Mouse (Mus musculus): ENCODE results near the gene Gpatch1. TPM values are rescaled to one million over a fixed set of nuclear protein-coding genes. Genes with fewer than 3 reads are reported as not detected.

Gpatch1 gene
- 20.7 and 27.1 TPM in 2 replicates for total RNA-seq (2014; fragmentation: Nextera tagmentation)
- total RNA-seq (2017) = 14.1 and 17.3 TPM in 2 replicates
- polyA plus RNA-seq (2012) = 13.4 and 14.3 TPM in 2 replicates

DNA sequence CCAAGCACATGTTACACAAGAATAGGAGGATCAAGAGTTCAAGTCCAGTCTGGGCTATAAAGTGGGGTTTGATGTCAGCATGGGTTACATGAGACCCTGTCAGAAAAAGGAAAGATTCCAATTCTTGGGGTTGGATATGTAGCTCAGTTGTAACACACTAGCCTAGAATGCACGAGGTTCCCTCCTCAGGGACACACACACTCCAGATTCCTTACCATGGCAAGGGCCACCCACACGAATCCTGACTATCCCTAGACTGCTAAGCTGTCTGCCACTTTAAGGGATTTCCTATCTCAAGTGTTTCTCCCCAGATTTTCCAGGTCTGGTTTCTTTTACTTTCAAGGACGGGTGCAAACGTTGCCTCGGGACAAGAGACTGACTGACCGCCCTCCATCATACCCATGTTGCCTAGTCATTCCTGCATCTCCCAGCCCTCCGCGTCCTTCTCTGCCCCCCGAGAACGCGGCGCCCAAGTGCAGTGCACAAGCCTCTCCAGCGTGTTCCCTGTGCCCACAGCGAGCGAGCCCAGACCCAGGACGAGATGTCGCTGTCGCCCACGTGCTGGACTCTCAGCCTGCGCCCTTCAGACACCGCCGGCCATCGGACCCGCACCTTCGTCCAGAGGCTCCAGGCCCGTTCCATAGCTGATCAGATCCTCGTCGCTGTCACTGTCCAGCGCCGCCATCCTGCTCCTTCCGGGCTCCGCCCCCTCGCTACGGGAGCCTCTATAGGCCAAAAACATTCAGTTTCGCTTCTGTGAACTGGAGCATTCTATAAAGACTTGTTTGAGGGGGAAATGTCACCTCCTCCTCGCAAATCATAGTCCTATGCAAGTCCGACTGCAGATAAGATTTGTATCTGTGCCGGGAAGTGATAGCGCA, at the start of gene Gpatch1:
TSS of gene Gpatch1 (minus strand) at position 712 of the 881 bp plus-strand sequence.
- peak within 1 kb of the TSS; percentile 94 for H3K4me3 ChIP-seq (ENCODE audit: low read depth, low read length)
- peaks cover 6% of the 10 kb centered on the region for H3K27me3 ChIP-seq (ENCODE audit: insufficient read depth, low read length)
- TF ChIP-seq GATA1 (IDR thresholded peaks at IDR 0.05; ENCODE audit: borderline replicate concordance, low read length) (no peak), TAL1 (conservative IDR thresholded peaks at IDR 0.05; ENCODE audit: low read depth, low read length) (no peak), CTCF (IDR thresholded peaks at IDR 0.05; ENCODE audit: low read depth, low read length) (no peak), GATA2 (IDR thresholded peaks at IDR 0.05; ENCODE audit: borderline replicate concordance, low read depth, low read length) (no peak)
- DNase-seq (ENCODE audit: low spot score) (peak; percentile 80), ATAC-seq (ENCODE audit: extremely low read depth, insufficient number of reproducible peaks, low FRiP score, poor library complexity, severe bottlenecking) (peak; percentile 59)
- peaks cover 8% of the 10 kb centered on the region for H3K36me3 ChIP-seq (replicated peaks)
- H3K4me1 ChIP-seq (ENCODE audit: insufficient read depth, low read depth, low read length) = peaks cover 36% of the 10 kb centered on the region
- no peaks in the 10 kb centered on the region for H3K9me3 ChIP-seq (replicated peaks)

DNA sequence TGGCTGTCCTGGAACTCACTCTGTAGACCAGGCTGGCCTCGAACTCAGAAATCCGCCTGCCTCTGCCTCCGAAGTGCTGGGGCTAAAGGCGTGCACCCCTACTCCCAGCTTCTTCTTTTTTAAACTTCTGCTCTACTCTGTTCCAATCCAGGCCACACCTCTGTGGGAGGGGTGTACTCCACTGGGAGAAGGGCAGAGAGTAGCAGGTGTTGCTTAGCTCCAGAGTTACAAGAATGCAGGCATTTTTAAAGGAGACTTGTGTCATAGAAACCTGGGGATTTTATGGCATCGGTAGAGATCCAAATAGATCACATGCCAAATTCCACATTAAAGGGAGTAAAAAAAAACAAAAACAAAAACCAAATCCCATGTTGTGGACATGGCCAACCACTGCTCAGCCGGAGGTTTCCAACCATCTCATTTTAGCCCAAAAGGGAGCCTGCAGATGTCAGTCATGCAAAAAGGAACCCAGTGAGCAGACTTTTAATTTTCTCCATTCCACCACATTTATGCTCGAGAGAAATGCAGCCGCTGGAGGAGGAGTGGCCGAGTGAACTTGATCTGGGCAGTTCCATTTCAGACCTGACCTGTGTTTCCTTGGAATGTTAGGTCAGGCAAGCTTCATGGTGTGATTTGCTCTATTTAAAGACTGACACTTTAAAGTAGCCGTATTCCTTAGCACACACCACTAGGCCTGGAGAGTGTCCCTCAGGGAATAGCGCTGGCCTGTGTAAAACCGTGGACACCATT, 47.1 kb upstream of the Gpatch1 start:
- no peak overlapping the region for H3K4me3 ChIP-seq (ENCODE audit: low read depth, low read length)
- H3K36me3 ChIP-seq (replicated peaks) = no peaks in the 10 kb centered on the region
- DNase-seq (ENCODE audit: low spot score) = no peak
- no peaks in the 10 kb centered on the region for H3K9me3 ChIP-seq (replicated peaks)
- peaks cover 5% of the 10 kb centered on the region; the same call in 1 of the 2 replicates for H3K27me3 ChIP-seq (ENCODE audit: insufficient read depth, low read length)
- TF ChIP-seq POLR2AphosphoS5 (IDR thresholded peaks at IDR 0.05; ENCODE audit: insufficient replicate concordance, low read depth, low read length) (no peak), CTCF (IDR thresholded peaks at IDR 0.05; ENCODE audit: low read depth, low read length) (no peak), GATA2 (IDR thresholded peaks at IDR 0.05; ENCODE audit: borderline replicate concordance, low read depth, low read length) (no peak), TAL1 (conservative IDR thresholded peaks at IDR 0.05; ENCODE audit: low read depth, low read length) (no peak), GATA1 (IDR thresholded peaks at IDR 0.05; ENCODE audit: borderline replicate concordance, low read length) (no peak)
- no peak for ATAC-seq (ENCODE audit: extremely low read depth, insufficient number of reproducible peaks, low FRiP score, poor library complexity, severe bottlenecking)
- no peaks in the 10 kb centered on the region for H3K4me1 ChIP-seq (ENCODE audit: insufficient read depth, low read depth, low read length)

DNA sequence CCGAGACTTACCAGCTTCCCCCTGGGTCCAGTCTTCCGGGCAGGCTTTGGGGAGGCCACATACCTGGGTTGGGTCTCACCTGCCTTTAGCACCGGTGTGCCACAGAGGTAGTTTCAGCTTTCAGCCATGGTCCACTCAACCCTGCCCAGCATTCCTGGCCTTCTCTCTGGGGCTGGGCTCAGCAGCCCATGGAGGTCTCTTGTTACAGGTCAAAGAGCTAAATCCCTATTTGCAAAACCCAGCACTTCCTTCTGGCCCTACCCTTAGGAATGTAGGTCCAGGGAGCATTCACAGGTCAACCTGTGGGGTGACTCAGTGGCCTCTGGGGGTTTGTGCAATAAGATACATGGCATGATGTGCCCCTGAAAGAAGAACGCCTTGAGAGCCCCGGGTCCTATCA, 44.6 kb upstream of the Gpatch1 start:
- no peak for ATAC-seq (ENCODE audit: extremely low read depth, insufficient number of reproducible peaks, low FRiP score, poor library complexity, severe bottlenecking)
- no peaks in the 10 kb centered on the region for H3K36me3 ChIP-seq (replicated peaks)
- TF ChIP-seq CTCF (IDR thresholded peaks at IDR 0.05; ENCODE audit: low read depth, low read length) = no peak
- no peak for TF ChIP-seq TAL1 (conservative IDR thresholded peaks at IDR 0.05; ENCODE audit: low read depth, low read length)
- TF ChIP-seq GATA1 (IDR thresholded peaks at IDR 0.05; ENCODE audit: borderline replicate concordance, low read length) = no peak
- TF ChIP-seq POLR2AphosphoS5 (IDR thresholded peaks at IDR 0.05; ENCODE audit: insufficient replicate concordance, low read depth, low read length) = no peak
- no peak for TF ChIP-seq GATA2 (IDR thresholded peaks at IDR 0.05; ENCODE audit: borderline replicate concordance, low read depth, low read length)
- no peaks in the 10 kb centered on the region for H3K4me1 ChIP-seq (ENCODE audit: insufficient read depth, low read depth, low read length)
- peaks cover 7% of the 10 kb centered on the region; the same call in 1 of the 2 replicates for H3K27me3 ChIP-seq (ENCODE audit: insufficient read depth, low read length)
- H3K4me3 ChIP-seq (ENCODE audit: low read depth, low read length) = no peak overlapping the region
- DNase-seq (ENCODE audit: low spot score) = no peak
- no peaks in the 10 kb centered on the region for H3K9me3 ChIP-seq (replicated peaks)

DNA sequence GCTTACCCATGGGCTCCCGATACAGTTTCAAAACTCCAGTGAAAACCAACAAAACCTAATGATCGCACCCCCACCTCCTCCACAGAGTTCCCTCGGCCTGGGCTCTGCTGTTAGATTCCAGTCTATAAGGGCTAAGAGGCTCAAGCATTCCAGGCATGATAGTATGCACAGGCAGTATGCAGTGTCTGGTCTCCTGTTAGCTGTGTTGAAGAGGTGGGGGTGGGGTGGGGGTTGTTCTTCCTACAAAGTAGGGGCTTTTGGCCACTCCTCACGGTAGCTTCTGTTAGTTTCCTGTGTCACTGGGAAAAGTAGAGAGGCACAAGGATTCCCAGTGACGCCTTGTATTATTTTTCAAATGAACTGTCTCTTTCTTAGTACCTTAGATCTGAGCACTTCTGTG, 44.0 kb upstream of the Gpatch1 start:
- H3K4me3 ChIP-seq (ENCODE audit: low read depth, low read length) = no peak overlapping the region
- no peak for DNase-seq (ENCODE audit: low spot score)
- ATAC-seq (ENCODE audit: extremely low read depth, insufficient number of reproducible peaks, low FRiP score, poor library complexity, severe bottlenecking) = no peak
- TF ChIP-seq TAL1 (conservative IDR thresholded peaks at IDR 0.05; ENCODE audit: low read depth, low read length) = no peak
- TF ChIP-seq GATA1 (IDR thresholded peaks at IDR 0.05; ENCODE audit: borderline replicate concordance, low read length) = no peak
- TF ChIP-seq GATA2 (IDR thresholded peaks at IDR 0.05; ENCODE audit: borderline replicate concordance, low read depth, low read length) = no peak
- TF ChIP-seq POLR2AphosphoS5 (IDR thresholded peaks at IDR 0.05; ENCODE audit: insufficient replicate concordance, low read depth, low read length) = no peak
- no peak for TF ChIP-seq CTCF (IDR thresholded peaks at IDR 0.05; ENCODE audit: low read depth, low read length)
- H3K36me3 ChIP-seq (replicated peaks) = no peaks in the 10 kb centered on the region
- no peaks in the 10 kb centered on the region for H3K9me3 ChIP-seq (replicated peaks)
- no peaks in the 10 kb centered on the region for H3K4me1 ChIP-seq (ENCODE audit: insufficient read depth, low read depth, low read length)
- H3K27me3 ChIP-seq (ENCODE audit: insufficient read depth, low read length) = peaks cover 7% of the 10 kb centered on the region; the same call in 1 of the 2 replicates

GRCm38 (mm10) chr7:35357621-35358020, 39.4 kb upstream of the Gpatch1 start:
- Histone ChIP-seq H3K27me3 (ENCODE audit: insufficient read depth, low read length) (peaks cover 7% of the 10 kb centered on the region; the same call in 1 of the 2 replicates), H3K4me3 (ENCODE audit: low read depth, low read length) (no peak overlapping the region), H3K36me3 (replicated peaks) (no peaks in the 10 kb centered on the region), H3K4me1 (ENCODE audit: insufficient read depth, low read depth, low read length) (no peaks in the 10 kb centered on the region), H3K9me3 (replicated peaks) (no peaks in the 10 kb centered on the region)
- no peak for ATAC-seq (ENCODE audit: extremely low read depth, insufficient number of reproducible peaks, low FRiP score, poor library complexity, severe bottlenecking)
- TF ChIP-seq GATA1 (IDR thresholded peaks at IDR 0.05; ENCODE audit: borderline replicate concordance, low read length) (no peak), GATA2 (IDR thresholded peaks at IDR 0.05; ENCODE audit: borderline replicate concordance, low read depth, low read length) (no peak), CTCF (IDR thresholded peaks at IDR 0.05; ENCODE audit: low read depth, low read length) (no peak), POLR2AphosphoS5 (IDR thresholded peaks at IDR 0.05; ENCODE audit: insufficient replicate concordance, low read depth, low read length) (no peak), TAL1 (conservative IDR thresholded peaks at IDR 0.05; ENCODE audit: low read depth, low read length) (no peak)
- no peak for DNase-seq (ENCODE audit: low spot score)
